Mouse (Mus musculus) erythroblast, embryonic 14.5 days (primary cell): ENCODE measurements around the gene Fars2.

ENCODE experiments used
- GATA1 ChIP-seq: IDR thresholded peaks from 2 replicates; pipeline ENCODE4 v1.6.1; 2012; ENCODE audit warnings: low read length, inconsistent platforms, mixed read lengths
- TAL1 ChIP-seq: IDR thresholded peaks from 3 replicates; pipeline ENCODE4 v1.6.1; 2012; ENCODE audit warnings: low read length, inconsistent platforms, mixed read lengths

DNA sequence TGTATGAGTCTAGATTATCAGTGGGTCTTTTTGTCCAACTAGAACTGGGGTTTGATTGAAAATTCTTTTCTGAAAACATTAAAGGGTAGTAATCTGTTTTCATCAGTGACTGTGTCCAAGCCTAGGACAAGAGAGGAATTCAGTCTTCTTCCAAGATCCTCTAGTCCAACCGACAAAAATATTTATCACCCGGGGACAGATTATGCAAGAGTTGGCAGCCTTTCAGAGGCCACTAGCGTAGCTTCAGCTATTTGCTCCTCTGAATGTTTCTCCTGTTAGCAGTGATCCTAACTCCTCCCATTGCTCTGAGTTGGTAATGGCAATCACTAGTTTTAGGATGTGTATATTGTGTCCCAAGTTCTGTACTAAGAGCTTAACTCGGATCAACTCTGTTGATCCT lies 380.1 kb downstream of the Fars2 start:
- TF ChIP-seq GATA1 (no peak), TAL1 (no peak)
